Mouse (Mus musculus): ENCODE results near the gene Lars2. TPM values are rescaled to one million over a fixed set of nuclear protein-coding genes. Genes with fewer than 3 reads are reported as not detected.
A peak's percentile ranks its signal among the peaks of the same experiment; 100 is the strongest.

Gene Lars2
- polyA plus RNA-seq, 1 experiment from 2014 or later, result 1,655 TPM

GRCm38 (mm10) chr9:123391140-123391849 lies 24.6 kb downstream of the Lars2 start:
- Histone ChIP-seq H3K9ac (ENCODE audit: low read depth, low read length) (no peak overlapping the region), H3K27ac (ENCODE audit: low read depth, low read length) (no peak overlapping the region), H3K4me3 (ENCODE audit: low read depth, low read length) (no peak overlapping the region), H3K9me3 (ENCODE audit: control insufficient read depth) (no peaks in the 10 kb centered on the region), H3K36me3 (ENCODE audit: control insufficient read depth, insufficient read depth) (0 out of 2 replicates have a peak, but pooled peaks cover 8% of the 10 kb centered on the region), H3K27me3 (replicated peaks; ENCODE audit: control insufficient read depth, insufficient read depth, low read length) (no peaks in the 10 kb centered on the region), H3K4me2 (replicated peaks; ENCODE audit: low read depth) (no peak overlapping the region), H3K4me1 (replicated peaks; ENCODE audit: control insufficient read depth, insufficient read depth, low read length) (0 out of 2 replicates have a peak, but pooled peaks cover 3% of the 10 kb centered on the region)
- 60% methylated on average over 5 of the region's 5 CpGs for WGBS
- no peak for TF ChIP-seq CTCF (IDR thresholded peaks at IDR 0.05; ENCODE audit: low read depth)
- no peak for ATAC-seq

- H3K9me3 ChIP-seq (ENCODE audit: control insufficient read depth), result no peaks in the 10 kb centered on the region
- TF ChIP-seq CTCF (IDR thresholded peaks at IDR 0.05; ENCODE audit: low read depth), result no peak
- no peaks in the 10 kb centered on the region for H3K27me3 ChIP-seq (replicated peaks; ENCODE audit: control insufficient read depth, insufficient read depth, low read length)
- H3K4me3 ChIP-seq (ENCODE audit: low read depth, low read length), result no peak overlapping the region
- no peak overlapping the region for H3K9ac ChIP-seq (ENCODE audit: low read depth, low read length)
- WGBS, result 32% methylated on average over 6 of the region's 6 CpGs
- H3K36me3 ChIP-seq (ENCODE audit: control insufficient read depth, insufficient read depth), result peaks cover 3% of the 10 kb centered on the region; the same call in 1 of the 2 replicates
- no peak overlapping the region for H3K27ac ChIP-seq (ENCODE audit: low read depth, low read length)
- ATAC-seq, result no peak
- H3K4me1 ChIP-seq (replicated peaks; ENCODE audit: control insufficient read depth, insufficient read depth, low read length), result 0 out of 2 replicates have a peak, but pooled peaks cover 3% of the 10 kb centered on the region
- H3K4me2 ChIP-seq (replicated peaks; ENCODE audit: low read depth), result no peak overlapping the region
These were observed 28.1 kb downstream of the Lars2 start for GRCm38 (mm10) chr9:123394856-123395255.

- Histone ChIP-seq H3K4me2 (replicated peaks; ENCODE audit: low read depth) (no peak overlapping the region), H3K9ac (ENCODE audit: low read depth, low read length) (no peak overlapping the region)
These were observed 31.0 kb downstream of the Lars2 start for GRCm38 (mm10) chr9:123397701-123398100.

GRCm38 (mm10) chr9:123402215-123402614 lies 35.5 kb downstream of the Lars2 start:
- 81% methylated on average over 3 of the region's 3 CpGs for WGBS
- Histone ChIP-seq H3K4me2 (replicated peaks; ENCODE audit: low read depth) (no peak overlapping the region), H3K27me3 (replicated peaks; ENCODE audit: control insufficient read depth, insufficient read depth, low read length) (no peaks in the 10 kb centered on the region), H3K4me1 (replicated peaks; ENCODE audit: control insufficient read depth, insufficient read depth, low read length) (no peaks in the 10 kb centered on the region), H3K9me3 (ENCODE audit: control insufficient read depth) (no peaks in the 10 kb centered on the region), H3K4me3 (ENCODE audit: low read depth, low read length) (no peak overlapping the region), H3K27ac (ENCODE audit: low read depth, low read length) (no peak overlapping the region), H3K9ac (ENCODE audit: low read depth, low read length) (no peak overlapping the region), H3K36me3 (ENCODE audit: control insufficient read depth, insufficient read depth) (no peaks in the 10 kb centered on the region; the same call in 1 of the 2 replicates)
- ATAC-seq, result no peak
- TF ChIP-seq CTCF (IDR thresholded peaks at IDR 0.05; ENCODE audit: low read depth), result peak; percentile 40

More at GRCm38 (mm10) chr9:123397701-123398100, 31.0 kb downstream of the Lars2 start:
- 62% methylated on average over 6 of the region's 6 CpGs for WGBS
- Histone ChIP-seq H3K4me1 (replicated peaks; ENCODE audit: control insufficient read depth, insufficient read depth, low read length) (0 out of 2 replicates have a peak, but pooled peaks cover 3% of the 10 kb centered on the region), H3K4me3 (ENCODE audit: low read depth, low read length) (no peak overlapping the region), H3K27me3 (replicated peaks; ENCODE audit: control insufficient read depth, insufficient read depth, low read length) (no peaks in the 10 kb centered on the region), H3K27ac (ENCODE audit: low read depth, low read length) (no peak overlapping the region), H3K9me3 (ENCODE audit: control insufficient read depth) (no peaks in the 10 kb centered on the region), H3K36me3 (ENCODE audit: control insufficient read depth, insufficient read depth) (no peaks in the 10 kb centered on the region; the same call in 1 of the 2 replicates)
- TF ChIP-seq CTCF (IDR thresholded peaks at IDR 0.05; ENCODE audit: low read depth), result no peak
- no peak for ATAC-seq

- no peak for TF ChIP-seq CTCF (IDR thresholded peaks at IDR 0.05; ENCODE audit: low read depth)
- 74% methylated on average over 3 of the region's 3 CpGs for WGBS
These were observed 36.3 kb downstream of the Lars2 start for GRCm38 (mm10) chr9:123403031-123403430.

GRCm38 (mm10) chr9:123405231-123405630 lies 38.5 kb downstream of the Lars2 start:
- H3K4me1 ChIP-seq (replicated peaks; ENCODE audit: control insufficient read depth, insufficient read depth, low read length), result no peaks in the 10 kb centered on the region
- no peak for ATAC-seq
- no peaks in the 10 kb centered on the region for H3K9me3 ChIP-seq (ENCODE audit: control insufficient read depth)
- H3K4me3 ChIP-seq (ENCODE audit: low read depth, low read length), result no peak overlapping the region
- no peak overlapping the region for H3K4me2 ChIP-seq (replicated peaks; ENCODE audit: low read depth)
- H3K36me3 ChIP-seq (ENCODE audit: control insufficient read depth, insufficient read depth), result no peaks in the 10 kb centered on the region
- no peaks in the 10 kb centered on the region for H3K27me3 ChIP-seq (replicated peaks; ENCODE audit: control insufficient read depth, insufficient read depth, low read length)
- WGBS, result 86% methylated on average over 1 of the region's 1 CpGs
- no peak overlapping the region for H3K9ac ChIP-seq (ENCODE audit: low read depth, low read length)
- no peak for TF ChIP-seq CTCF (IDR thresholded peaks at IDR 0.05; ENCODE audit: low read depth)
- no peak overlapping the region for H3K27ac ChIP-seq (ENCODE audit: low read depth, low read length)

More at GRCm38 (mm10) chr9:123403031-123403430, 36.3 kb downstream of the Lars2 start:
- Histone ChIP-seq H3K9ac (ENCODE audit: low read depth, low read length) (no peak overlapping the region), H3K27ac (ENCODE audit: low read depth, low read length) (no peak overlapping the region), H3K4me2 (replicated peaks; ENCODE audit: low read depth) (no peak overlapping the region), H3K4me3 (ENCODE audit: low read depth, low read length) (no peak overlapping the region), H3K36me3 (ENCODE audit: control insufficient read depth, insufficient read depth) (no peaks in the 10 kb centered on the region; the same call in 1 of the 2 replicates), H3K27me3 (replicated peaks; ENCODE audit: control insufficient read depth, insufficient read depth, low read length) (no peaks in the 10 kb centered on the region), H3K9me3 (ENCODE audit: control insufficient read depth) (no peaks in the 10 kb centered on the region), H3K4me1 (replicated peaks; ENCODE audit: control insufficient read depth, insufficient read depth, low read length) (no peaks in the 10 kb centered on the region)
- no peak for ATAC-seq

All from intestine, postnatal 0 days (tissue).